Mouse (Mus musculus) kidney, embryonic 16.5 days (tissue): Measurements from ENCODE around the gene Hspa5. TPM values are rescaled to one million over a fixed set of nuclear protein-coding genes. Genes with fewer than 3 reads are reported as not detected.
"Not testable (repeated sequence)": the region's sequence is repeated elsewhere in the genome, so short reads cannot be mapped to it uniquely, and the experiment has no call there.

Source experiments
- ATAC-seq: fragments of 200-750 bp; cut with Nextera tagmentation; 2 replicates; pipeline ENCODE4 v1.8.0; 2017; ENCODE audit warnings: moderate TSS enrichment; ENCODE audit not compliant: low FRiP score, low TSS enrichment
- H3K27ac ChIP-seq: fragments of 300-500 bp; sonication (generic); 2 replicates; pipeline ENCODE4 v1.5.1; 2014; ENCODE audit warnings: low read length
- H3K27me3 ChIP-seq: fragments of 300-500 bp; sonication (generic); 2 replicates; pipeline ENCODE4 v1.6.1; 2014; ENCODE audit warnings: low read length, control low read depth, mixed read lengths; ENCODE audit not compliant: insufficient read depth
- H3K36me3 ChIP-seq: fragments of 300-500 bp; sonication (generic); 2 replicates; pipeline ENCODE4 v1.6.1; 2014; ENCODE audit warnings: low read length, control low read depth, mixed read lengths; ENCODE audit not compliant: insufficient read depth
- H3K4me1 ChIP-seq: fragments of 300-500 bp; sonication (generic); 2 replicates; pipeline ENCODE4 v1.6.1; 2014; ENCODE audit warnings: low read length, control low read depth, mixed read lengths; ENCODE audit not compliant: insufficient read depth
- H3K4me2 ChIP-seq: fragments of 300-500 bp; sonication (generic); replicated peaks from 2 replicates; pipeline ENCODE4 v1.6.1; 2014; ENCODE audit warnings: low read depth, low read length
- H3K4me3 ChIP-seq: fragments of 300-500 bp; sonication (generic); 2 replicates; pipeline ENCODE4 v1.5.1; 2014; ENCODE audit warnings: mild to moderate bottlenecking, low read length
- H3K9ac ChIP-seq: fragments of 300-500 bp; sonication (generic); replicated peaks from 2 replicates; pipeline ENCODE4 v1.6.1; 2014; ENCODE audit warnings: low read length
- H3K9me3 ChIP-seq: fragments of 300-500 bp; sonication (generic); 2 replicates; pipeline ENCODE4 v1.6.1; 2016; ENCODE audit warnings: low read length, control low read depth
- WGBS: fragments of 180-500 bp; shearing (Covaris S2); extraction: QIAGEN DNeasy Blood & Tissue Kit; methylation state at CpG from one replicate; pipeline ENCODE4 v1.1.7; 2014; 5-methylcytosine and 5-hydroxymethylcytosine counted together
- polyA plus RNA-seq: library from polyadenylated mRNA; unstranded; fragments of >200 nt; fragmentation: Nextera tagmentation; extraction: Ambion mirVana; gene quantifications from 2 replicates; pipeline ENCODE4 v1.2.1, GENCODE M21; 2015

The Hspa5 gene
- polyA plus RNA-seq, 1 experiment from 2014 or later: 1,090 TPM

DNA sequence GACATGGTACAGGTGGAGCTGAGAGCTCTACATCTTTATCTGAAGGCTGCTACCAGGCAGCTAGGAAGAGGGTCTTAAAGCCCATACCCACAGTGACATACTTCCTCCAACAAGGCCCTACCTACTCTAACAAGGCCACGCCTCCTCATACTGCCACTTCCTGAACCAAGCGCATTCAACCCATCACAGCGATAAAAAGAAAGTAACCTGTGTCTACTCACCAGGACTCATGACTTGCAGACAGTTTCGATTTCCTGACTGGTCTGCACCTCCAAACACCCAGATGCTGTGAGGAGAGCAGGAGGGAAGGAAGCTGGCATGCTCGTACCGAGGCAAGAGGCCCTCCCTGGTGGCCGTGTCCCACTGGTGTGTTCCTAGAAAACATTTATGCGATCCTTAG is 18.5 kb downstream of the Hspa5 start:
- no peaks in the 10 kb centered on the region for H3K27me3 ChIP-seq
- no peak overlapping the region for H3K4me2 ChIP-seq
- no peak overlapping the region for H3K4me3 ChIP-seq
- no peaks in the 10 kb centered on the region for H3K9me3 ChIP-seq
- no peak overlapping the region for H3K9ac ChIP-seq
- no peaks in the 10 kb centered on the region for H3K4me1 ChIP-seq
- H3K27ac ChIP-seq: no peak overlapping the region
- WGBS: 93% methylated on average over 8 of the region's 8 CpGs
- H3K36me3 ChIP-seq: peaks cover 25% of the 10 kb centered on the region
- no peak for ATAC-seq

- H3K9ac ChIP-seq, H3K27me3 ChIP-seq, H3K27ac ChIP-seq, H3K9me3 ChIP-seq, H3K4me1 ChIP-seq, H3K4me3 ChIP-seq, H3K4me2 ChIP-seq, ATAC-seq: not testable (repeated sequence)
- peaks cover 20% of the 10 kb centered on the region for H3K36me3 ChIP-seq
- WGBS: 82% methylated on average over 2 of the region's 2 CpGs
Observed at GRCm38 (mm10) chr2:34792543-34792942, 20.8 kb downstream of the Hspa5 start.

- Histone ChIP-seq H3K4me2 (no peak overlapping the region), H3K27me3 (no peaks in the 10 kb centered on the region), H3K9me3 (no peaks in the 10 kb centered on the region), H3K27ac (no peak overlapping the region), H3K36me3 (peaks cover 20% of the 10 kb centered on the region), H3K4me3 (no peak overlapping the region), H3K4me1 (peaks cover 6% of the 10 kb centered on the region; the same call in 1 of the 2 replicates), H3K9ac (no peak overlapping the region)
- WGBS: 97% methylated on average over 2 of the region's 2 CpGs
- ATAC-seq: no peak
Observed at GRCm38 (mm10) chr2:34794511-34794910, 22.7 kb downstream of the Hspa5 start.

DNA sequence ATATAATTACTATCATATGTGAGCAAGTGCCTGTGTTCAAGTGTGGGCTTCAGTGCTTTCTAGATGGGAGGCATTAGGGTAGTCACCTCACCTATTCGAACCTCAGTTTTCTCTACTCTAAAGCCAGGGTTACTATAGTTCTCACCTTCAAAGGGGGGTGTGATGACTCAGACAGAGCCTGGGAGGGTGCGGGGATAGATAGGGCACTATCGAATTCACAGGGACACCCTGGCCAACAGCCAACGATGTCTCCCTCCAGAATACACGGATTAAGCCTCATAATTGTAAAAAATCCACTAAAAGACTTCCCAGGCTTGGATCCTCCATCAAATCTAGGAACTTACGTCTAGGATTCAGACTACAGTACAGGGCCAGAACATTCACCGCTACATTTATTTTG is 23.7 kb downstream of the Hspa5 start:
- H3K27ac ChIP-seq: no peak overlapping the region
- H3K4me1 ChIP-seq: peaks cover 13% of the 10 kb centered on the region; the same call in 1 of the 2 replicates
- no peaks in the 10 kb centered on the region for H3K9me3 ChIP-seq
- no peak for ATAC-seq
- H3K9ac ChIP-seq: no peak overlapping the region
- no peak overlapping the region for H3K4me3 ChIP-seq
- H3K27me3 ChIP-seq: no peaks in the 10 kb centered on the region
- WGBS: 94% methylated on average over 7 of the region's 7 CpGs
- H3K36me3 ChIP-seq: peaks cover 18% of the 10 kb centered on the region
- H3K4me2 ChIP-seq: no peak overlapping the region

DNA sequence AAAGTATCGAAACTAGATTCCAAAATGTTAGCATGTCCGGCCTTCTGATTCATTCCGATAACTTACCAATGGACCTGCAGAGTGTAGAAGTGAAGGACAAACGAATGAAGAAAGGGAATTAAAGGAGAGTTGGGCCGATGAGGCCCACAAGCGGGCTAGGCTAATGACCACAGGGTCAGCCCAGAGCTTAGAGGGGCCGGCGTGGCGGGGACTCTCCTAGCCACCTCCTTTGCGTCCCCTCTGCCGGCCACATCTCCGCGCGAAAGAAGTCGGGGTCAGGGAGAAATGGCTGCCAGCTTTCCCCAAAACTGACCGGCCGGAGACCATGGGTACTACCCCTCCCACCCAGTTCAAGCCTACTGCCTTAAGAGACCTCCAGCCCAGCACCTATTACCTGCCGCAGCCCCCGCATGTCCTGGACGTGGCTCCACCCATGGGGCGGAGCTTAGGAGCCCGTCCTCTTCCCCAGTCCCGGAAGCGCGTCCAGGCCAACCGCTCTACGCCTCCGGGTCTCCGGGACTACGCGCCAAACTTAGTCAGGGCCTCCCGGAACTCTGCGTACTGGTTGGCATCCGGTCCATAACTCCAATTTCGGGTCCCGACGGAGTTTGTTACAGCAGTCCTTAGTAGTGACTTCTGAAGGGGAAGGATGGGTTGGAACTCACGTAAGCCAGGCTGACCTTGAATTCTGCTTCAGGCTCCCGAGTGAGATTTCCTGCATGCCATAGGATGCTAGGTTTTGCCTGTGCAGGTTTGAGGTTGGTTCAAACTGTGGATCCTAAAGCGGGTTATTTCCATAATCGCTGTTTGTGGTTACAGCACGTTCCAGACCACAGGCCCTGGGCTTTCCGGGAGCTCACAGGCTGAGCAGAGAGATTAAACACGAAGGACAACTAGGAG is 27.8 kb downstream of the Hspa5 start, which contains the start of gene Rabepk:
Gene Rabepk, minus strand, starts transcription at position 556 of the 900 bp plus-strand sequence.
- Histone ChIP-seq H3K9ac (peak within 1 kb of the TSS; percentile 80), H3K36me3 (peaks cover 6% of the 10 kb centered on the region; the same call in 1 of the 2 replicates), H3K9me3 (no peaks in the 10 kb centered on the region), H3K4me2 (peak within 1 kb of the TSS; percentile 50), H3K27me3 (no peaks in the 10 kb centered on the region), H3K27ac (peak within 1 kb of the TSS; percentile 88), H3K4me3 (peak within 1 kb of the TSS; percentile 73), H3K4me1 (peaks cover 26% of the 10 kb centered on the region)
- WGBS: 4% methylated on average over 44 of the region's 44 CpGs
- ATAC-seq: peak; percentile 86

- Histone ChIP-seq H3K4me2 (peak overlapping the region; percentile 50), H3K4me1 (peaks cover 27% of the 10 kb centered on the region), H3K36me3 (no peaks in the 10 kb centered on the region; the same call in 1 of the 2 replicates), H3K4me3 (peak overlapping the region; percentile 73; the same call in 1 of the 2 replicates), H3K27me3 (no peaks in the 10 kb centered on the region), H3K9ac (no peak overlapping the region), H3K9me3 (no peaks in the 10 kb centered on the region), H3K27ac (peak overlapping the region; percentile 17; the same call in 1 of the 2 replicates)
- no peak for ATAC-seq
- 80% methylated on average over 7 of the region's 7 CpGs for WGBS
Observed at GRCm38 (mm10) chr2:34800371-34800770, 28.6 kb downstream of the Hspa5 start.

DNA sequence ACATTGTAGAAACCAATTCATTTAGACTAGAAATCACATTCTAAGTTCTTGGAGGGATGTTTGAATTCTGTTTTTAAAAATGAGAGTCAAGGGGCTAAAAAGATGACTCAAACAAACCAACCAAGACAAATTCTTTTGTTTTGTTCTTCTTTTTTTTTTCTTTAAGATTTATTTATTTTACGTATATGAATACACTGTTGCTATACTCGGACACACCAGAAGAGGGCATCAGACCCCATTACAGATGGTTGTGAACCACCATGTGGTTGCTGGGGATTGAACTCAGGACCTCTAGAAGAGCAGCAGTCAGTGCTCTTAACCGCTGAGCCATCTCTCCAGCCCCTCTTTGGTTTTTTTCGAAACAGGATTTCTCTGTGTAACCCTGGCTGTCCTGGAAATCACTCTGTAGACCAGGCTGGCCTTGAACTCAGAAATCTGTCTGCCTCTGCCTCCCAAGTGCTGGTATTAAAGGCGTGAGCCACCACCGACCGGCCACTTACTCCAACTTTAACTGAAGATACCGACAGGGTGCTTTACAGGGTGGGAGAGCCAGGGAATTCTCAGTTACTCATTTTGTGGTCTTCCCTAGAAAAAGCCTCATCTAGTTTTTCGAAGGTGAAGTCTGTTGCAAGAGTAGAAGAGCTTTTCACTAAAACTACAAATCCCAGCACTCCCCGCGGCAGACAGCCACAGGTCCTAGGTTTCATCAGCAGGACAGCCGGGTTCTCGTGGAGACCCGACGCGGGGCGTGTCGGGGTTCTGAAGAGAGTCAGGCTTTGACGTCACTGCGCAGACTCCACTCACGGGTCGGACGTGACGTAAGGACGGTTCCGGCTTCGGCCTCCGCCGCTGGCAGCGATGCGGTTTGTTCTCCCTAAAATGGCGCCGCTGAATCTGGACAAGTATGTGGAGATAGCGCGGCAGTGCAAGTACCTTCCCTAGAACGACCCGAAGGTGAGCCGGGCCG is 30.0 kb downstream of the Hspa5 start:
- peaks cover 30% of the 10 kb centered on the region for H3K4me1 ChIP-seq
- ATAC-seq: peak; percentile 95
- peak overlapping the region; percentile 44 for H3K4me2 ChIP-seq
- no peaks in the 10 kb centered on the region for H3K27me3 ChIP-seq
- H3K36me3 ChIP-seq: 0 out of 2 replicates have a peak, but pooled peaks cover 3% of the 10 kb centered on the region
- H3K4me3 ChIP-seq: peak overlapping the region; percentile 72
- H3K27ac ChIP-seq: peak overlapping the region; percentile 91
- 5% methylated on average over 39 of the region's 39 CpGs for WGBS
- peak overlapping the region; percentile 84 for H3K9ac ChIP-seq
- no peaks in the 10 kb centered on the region for H3K9me3 ChIP-seq

- H3K9ac ChIP-seq: peak overlapping the region; percentile 84
- peaks cover 30% of the 10 kb centered on the region for H3K4me1 ChIP-seq
- peak; percentile 57 for ATAC-seq
- WGBS: under 1% methylated on average over 27 of the region's 32 CpGs
- peak overlapping the region; percentile 91 for H3K27ac ChIP-seq
- not testable (repeated sequence) for H3K36me3 ChIP-seq, H3K9me3 ChIP-seq, H3K27me3 ChIP-seq
- H3K4me2 ChIP-seq: peak overlapping the region; percentile 64
- peak overlapping the region; percentile 72 for H3K4me3 ChIP-seq
Observed at GRCm38 (mm10) chr2:34802565-34803245, 30.9 kb downstream of the Hspa5 start.

DNA sequence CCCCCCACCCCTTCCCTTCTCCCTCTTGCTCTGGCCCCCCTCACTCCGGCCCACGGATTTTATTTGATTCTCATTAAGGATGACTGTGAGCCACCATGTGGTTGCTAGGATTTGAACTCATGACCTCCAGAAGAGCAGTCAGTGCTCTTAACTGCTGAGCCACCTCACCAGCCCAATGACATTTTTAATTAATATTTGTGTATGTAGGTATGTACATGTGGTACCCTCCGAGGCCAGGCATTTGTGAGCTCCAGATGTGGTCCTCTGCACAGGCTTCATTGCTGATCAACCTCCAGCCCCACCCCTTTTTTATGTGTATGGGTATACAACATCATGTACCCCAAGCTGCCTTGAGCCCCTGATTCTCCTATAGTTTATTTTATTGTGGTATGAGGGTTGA is 32.0 kb downstream of the Hspa5 start:
- no peak for ATAC-seq
- Histone ChIP-seq H3K27me3 (no peaks in the 10 kb centered on the region), H3K9ac (no peak overlapping the region), H3K27ac (no peak overlapping the region), H3K36me3 (peaks cover 11% of the 10 kb centered on the region; the same call in 1 of the 2 replicates), H3K9me3 (no peaks in the 10 kb centered on the region), H3K4me2 (peak overlapping the region; percentile 46), H3K4me1 (peaks cover 28% of the 10 kb centered on the region), H3K4me3 (peak overlapping the region; percentile 26)
- 61% methylated on average over 3 of the region's 3 CpGs for WGBS
